Comparison of ENCODE assay signal across 11 mouse cellular contexts in genomic region chr14:25470224-25470805, GRCm38 (mm10). TPM values are rescaled to one million over a fixed set of nuclear protein-coding genes. Genes with fewer than 3 reads are reported as not detected.
DNase-seq lines count a peak whose midpoint lies in the region; ATAC-seq and TF ChIP-seq lines count a peak whose summit lies in the region.
"Had no signal": no experiment of that assay in that cellular context is flagged by ENCODE, and none has a peak within 500 bp of the region (broad histone marks: within the 10 kb centered on the region; RNA-seq: fewer than 3 reads in every experiment).

No protein-coding gene starts in this region.

- 60% methylated on average over 7 of the region's 7 CpGs for whole genome bisulfite sequencing in heart, adult 2 months
- 61% methylated on average over 7 of the region's 7 CpGs for WGBS in liver, embryonic 12.5 days (ENCODE audit: insufficient replicate concordance)
- WGBS in forebrain, embryonic 15.5 days, result 53% methylated on average over 7 of the region's 7 CpGs
- WGBS in midbrain, embryonic 16.5 days, result 70% methylated on average over 7 of the region's 7 CpGs

- H3K36me3 ChIP-seq in heart, adult 2 months (ENCODE audit: control insufficient read depth, insufficient read depth, low read length), result peaks cover 17% of the 10 kb centered on the region
- no peaks in the 10 kb centered on the region for H3K36me3 ChIP-seq in liver, embryonic 12.5 days
- H3K36me3 ChIP-seq in forebrain, embryonic 15.5 days, result no peaks in the 10 kb centered on the region
- H3K36me3 ChIP-seq in midbrain, embryonic 16.5 days (ENCODE audit: control insufficient read depth, insufficient read depth, low read length), result no peaks in the 10 kb centered on the region

- peaks cover 70% of the 10 kb centered on the region for H3K4me1 ChIP-seq in heart, adult 2 months (ENCODE audit: control insufficient read depth, insufficient read depth, low read length)
- peaks cover 97% of the 10 kb centered on the region for H3K4me1 ChIP-seq in liver, embryonic 12.5 days
- peaks cover 96% of the 10 kb centered on the region for H3K4me1 ChIP-seq in forebrain, embryonic 15.5 days
- peaks cover 81% of the 10 kb centered on the region for H3K4me1 ChIP-seq in midbrain, embryonic 16.5 days (ENCODE audit: control insufficient read depth, insufficient read depth, low read length)

- no peak for TF ChIP-seq EP300 in heart, adult 2 months (IDR thresholded peaks at IDR 0.05; ENCODE audit: insufficient read depth, low read depth, low read length)

- peaks cover 19% of the 10 kb centered on the region for H3K79me2 ChIP-seq in heart, adult 2 months (replicated peaks; ENCODE audit: control insufficient read depth, insufficient read depth, low read length)

- no peaks in the 10 kb centered on the region for H3K27me3 ChIP-seq in heart, adult 2 months (ENCODE audit: control insufficient read depth, insufficient read depth, low read length)
- H3K27me3 ChIP-seq in liver, embryonic 12.5 days (replicated peaks), result no peaks in the 10 kb centered on the region
- no peaks in the 10 kb centered on the region for H3K27me3 ChIP-seq in forebrain, embryonic 15.5 days
- no peaks in the 10 kb centered on the region for H3K27me3 ChIP-seq in midbrain, embryonic 16.5 days (ENCODE audit: control insufficient read depth, insufficient read depth, low read depth, low read length)

- no peak for DNase-seq in heart, adult 2 months
- DNase-seq in heart, postnatal 10 days, result no peak
- DNase-seq in liver, result no peak
- DNase-seq in adrenal gland, postnatal 10 days, result no peak
- no peak for DNase-seq in lung, postnatal 4 days
- DNase-seq: embryo, embryonic 11 days; right cerebral cortex, adult 18-20 months; thymus, adult 2 months had no signal

- H3K9me3 ChIP-seq in liver, embryonic 12.5 days (replicated peaks), result no peaks in the 10 kb centered on the region
- no peaks in the 10 kb centered on the region for H3K9me3 ChIP-seq in forebrain, embryonic 15.5 days
- H3K9me3 ChIP-seq in midbrain, embryonic 16.5 days (replicated peaks; ENCODE audit: control insufficient read depth, low read length, poor library complexity, severe bottlenecking), result no peaks in the 10 kb centered on the region

- TF ChIP-seq POLR2A in heart, adult 2 months (IDR thresholded peaks at IDR 0.05; ENCODE audit: insufficient read depth, low read depth, low read length), result no peak

- intact Hi-C loops in heart, adult 2 months (cut with DNase I), result no loop called here
- intact Hi-C loops in heart, postnatal 10 days (cut with DNase I), result no loop called here

- no peak overlapping the region for H3K4me2 ChIP-seq in liver, embryonic 12.5 days
- no peak overlapping the region for H3K4me2 ChIP-seq in forebrain, embryonic 15.5 days (replicated peaks)
- no peak overlapping the region for H3K4me2 ChIP-seq in midbrain, embryonic 16.5 days (ENCODE audit: low read length)

- no peak overlapping the region for H3K9ac ChIP-seq in heart, adult 2 months (ENCODE audit: low read depth, low read length)
- no peak overlapping the region for H3K9ac ChIP-seq in liver, embryonic 12.5 days
- H3K9ac ChIP-seq in forebrain, embryonic 15.5 days (replicated peaks), result no peak overlapping the region
- peak overlapping the region; percentile 14; the same call in 1 of the 2 replicates for H3K9ac ChIP-seq in midbrain, embryonic 16.5 days (ENCODE audit: low read depth, low read length)

- ATAC-seq in liver, embryonic 12.5 days, result no peak
- ATAC-seq in forebrain, embryonic 15.5 days (replicated peaks), result no peak
- no peak for ATAC-seq in midbrain, embryonic 16.5 days

- TF ChIP-seq CTCF in heart, adult 2 months (IDR thresholded peaks at IDR 0.05), result no peak

- H3K4me3 ChIP-seq in heart, adult 2 months, result no peak overlapping the region
- no peak overlapping the region for H3K4me3 ChIP-seq in liver, embryonic 12.5 days
- no peak overlapping the region for H3K4me3 ChIP-seq in forebrain, embryonic 15.5 days
- no peak overlapping the region for H3K4me3 ChIP-seq in midbrain, embryonic 16.5 days (ENCODE audit: low read depth, low read length)

- H3K27ac ChIP-seq in heart, adult 2 months, result peak overlapping the region; percentile 12; the same call in 1 of the 2 replicates
- 0 out of 2 replicates have a peak overlapping the region, but pooled peaks have one; percentile 3 for H3K27ac ChIP-seq in liver, embryonic 12.5 days
- peak overlapping the region; percentile 54 for H3K27ac ChIP-seq in forebrain, embryonic 15.5 days (replicated peaks)
- no peak overlapping the region for H3K27ac ChIP-seq in midbrain, embryonic 16.5 days (ENCODE audit: low read length)

RNA-seq across cellular contexts. Expression of gene Zmiz1, which starts 11.3 kb away (rescaled TPM):
- 10 to 100 TPM; 40.7 to 42.0 TPM for total RNA-seq in heart, adult 2 months (2021)
- 21.8 and 27.1 TPM in 2 replicates for polyA plus RNA-seq in heart, adult 2 months (2012; rRNA removed)
- total RNA-seq in heart, postnatal 10 days (2021), result 10 to 100 TPM; 70.9 to 72.0 TPM
- 9.1 and 10.2 TPM in 2 replicates for polyA plus RNA-seq in liver, embryonic 12.5 days (2016; fragmentation: Nextera tagmentation; extraction: Ambion mirVana)
- 57.5 and 63.9 TPM in 2 replicates for polyA plus RNA-seq in forebrain, embryonic 15.5 days (2015; fragmentation: Nextera tagmentation; extraction: Ambion mirVana)
- 54.2 and 58.0 TPM in 2 replicates for polyA plus RNA-seq in midbrain, embryonic 16.5 days (2015; fragmentation: Nextera tagmentation; extraction: Ambion mirVana)
- total RNA-seq in adrenal gland, postnatal 10 days (2021), result 10 to 100 TPM; 63.8 to 73.3 TPM
